Mouse (Mus musculus): ENCODE results near the gene Nlrc3. TPM values are rescaled to one million over a fixed set of nuclear protein-coding genes. Genes with fewer than 3 reads are reported as not detected.
"Not testable (repeated sequence)": the region's sequence is repeated elsewhere in the genome, so short reads cannot be mapped to it uniquely, and the experiment has no call there.

Nlrc3 gene
- total RNA-seq (2021), result 1 to 10 TPM; 1.4 to 1.8 TPM
- long read RNA-seq, experiment 1, partial matches to known transcripts, result 1 of 2 reads
- long read RNA-seq, experiment 1, other reads (novel, unspliced or antisense), result 1 of 2 reads
- long read RNA-seq, experiment 2, result 0 reads

DNA sequence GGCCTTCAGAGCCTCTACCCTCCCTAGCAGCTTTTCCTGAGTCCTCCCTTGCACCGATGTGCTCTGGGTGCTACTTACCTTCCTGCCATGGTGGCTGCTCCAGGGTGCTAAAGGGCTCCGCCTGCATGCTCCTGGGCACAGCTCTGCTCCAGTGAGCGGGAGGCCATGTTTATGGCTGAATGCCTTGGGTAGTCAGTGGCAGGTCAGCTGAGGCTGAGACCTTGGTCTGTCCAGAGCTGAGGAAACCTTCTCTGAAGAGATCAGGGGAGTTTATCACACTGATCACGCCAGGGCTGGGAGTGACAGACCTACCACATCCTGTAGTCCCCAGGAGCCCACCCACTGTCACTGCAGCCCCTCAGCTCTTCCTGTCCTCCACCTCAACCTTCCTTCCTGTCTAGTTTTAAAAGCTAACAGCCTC lies at the start of gene Nlrc3:
Gene Nlrc3 (minus strand): TSS at position 382 of the 421 bp plus-strand sequence.
- DNase-seq, result peak in 1 of 2 experiments; percentile 12

DNA sequence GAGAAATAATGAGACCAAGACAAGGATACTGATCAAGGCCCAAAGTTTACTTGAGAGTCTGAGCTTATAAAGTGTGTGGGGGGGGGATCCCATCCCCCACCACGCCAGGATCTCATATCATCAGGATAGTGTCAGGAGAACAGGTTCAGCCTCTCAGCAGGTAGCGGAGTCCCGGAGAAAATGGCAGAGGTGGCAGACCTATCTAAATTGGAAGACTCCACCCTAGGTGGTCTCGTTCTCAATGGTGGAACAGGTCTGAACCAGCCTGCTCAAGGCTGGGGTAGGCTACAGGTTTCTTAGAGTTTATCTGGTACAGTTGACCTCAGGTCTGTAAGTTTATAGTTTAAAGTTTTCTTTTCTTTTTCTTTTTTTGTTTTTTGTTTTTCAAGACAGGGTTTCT lies 46.3 kb upstream of the Nlrc3 start:
- DNase-seq, result no peak

DNA sequence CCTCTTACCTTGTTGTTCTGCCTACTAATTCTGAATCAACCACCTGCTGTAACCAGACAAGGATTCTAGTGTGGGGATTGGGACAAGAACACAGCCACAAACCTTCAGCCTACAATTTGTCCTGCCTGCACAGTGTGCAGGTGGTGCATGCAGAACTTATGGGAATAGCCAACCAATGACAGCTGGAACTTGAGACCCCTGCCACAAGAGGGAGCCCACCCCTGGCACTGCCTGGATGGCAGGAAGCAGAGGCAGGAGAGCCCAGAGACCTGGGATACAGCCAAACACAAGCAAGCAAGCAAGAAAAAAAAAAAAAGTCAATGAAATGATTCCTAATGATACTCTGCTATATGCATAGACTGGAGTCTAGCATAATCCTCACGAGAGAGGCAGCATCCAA lies 44.8 kb upstream of the Nlrc3 start:
- DNase-seq, result no peak

DNA sequence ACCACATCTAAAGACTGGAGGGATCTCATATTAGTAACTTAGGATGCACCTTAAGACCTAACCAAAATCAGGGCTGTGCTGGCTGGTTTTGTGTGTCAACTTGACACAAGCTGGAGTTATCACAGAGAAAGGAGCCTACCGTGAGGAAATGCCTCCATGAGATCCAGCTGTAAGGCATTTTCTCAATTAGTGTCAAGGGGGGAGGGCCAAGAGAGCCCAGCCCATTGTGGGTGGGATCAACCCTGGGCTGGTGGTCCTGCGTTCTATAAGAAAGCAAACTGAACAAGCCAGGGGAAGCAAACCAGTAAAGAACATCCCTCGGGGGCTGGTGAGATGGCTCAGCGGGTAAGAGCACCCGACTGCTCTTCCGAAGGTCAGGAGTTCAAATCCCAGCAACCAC lies 41.0 kb upstream of the Nlrc3 start:
- not testable (repeated sequence) for DNase-seq

DNA sequence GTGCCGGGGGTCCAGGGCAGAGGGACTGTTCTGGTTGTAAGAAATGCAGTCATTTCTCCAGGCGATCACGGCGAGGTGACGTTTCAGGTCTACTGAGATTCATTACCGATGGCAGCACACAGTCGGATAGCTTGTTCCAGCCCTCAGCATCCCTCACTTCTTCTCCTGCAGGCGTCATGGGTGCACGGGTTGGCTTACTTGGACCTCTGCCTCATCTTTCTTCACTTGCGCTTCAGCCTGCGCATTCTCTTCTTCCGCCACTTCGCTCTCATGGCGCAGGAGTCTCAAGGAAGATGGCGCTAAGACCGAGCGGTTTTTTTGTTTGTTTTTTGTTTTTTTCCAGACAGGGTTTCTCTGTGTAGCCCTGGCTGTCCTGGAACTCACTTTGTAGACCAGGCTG lies 40.4 kb upstream of the Nlrc3 start:
- not testable (repeated sequence) for DNase-seq

DNA sequence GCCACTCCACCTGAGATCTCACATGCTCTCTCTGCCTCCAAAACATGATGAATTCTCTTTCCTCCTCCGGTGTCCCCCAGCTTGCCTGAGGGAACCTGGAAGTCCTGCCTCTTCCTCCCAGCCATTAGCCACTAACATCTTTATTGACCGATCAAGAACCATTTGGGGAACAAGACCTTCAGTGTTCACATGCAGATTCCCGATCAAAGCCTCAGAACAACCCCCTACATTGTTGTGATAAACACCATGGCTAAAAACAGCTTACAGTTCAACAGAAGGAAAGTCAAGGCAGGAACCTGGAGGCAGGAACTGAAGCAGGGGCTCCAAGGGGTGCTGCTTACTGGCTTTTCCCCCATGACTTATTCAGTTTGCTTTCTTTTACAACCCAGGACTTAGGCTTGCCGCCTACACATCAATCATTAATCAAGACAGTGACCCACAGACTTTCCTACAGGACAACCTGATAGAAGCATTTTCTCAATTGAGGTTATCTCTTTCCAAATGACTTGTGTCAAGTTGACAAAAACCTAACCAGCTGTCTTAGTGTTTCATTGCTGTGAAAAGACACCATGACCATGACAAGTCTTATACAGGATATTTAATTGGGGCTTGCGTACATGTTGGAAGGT lies 37.7 kb upstream of the Nlrc3 start:
- DNase-seq, result no peak

DNA sequence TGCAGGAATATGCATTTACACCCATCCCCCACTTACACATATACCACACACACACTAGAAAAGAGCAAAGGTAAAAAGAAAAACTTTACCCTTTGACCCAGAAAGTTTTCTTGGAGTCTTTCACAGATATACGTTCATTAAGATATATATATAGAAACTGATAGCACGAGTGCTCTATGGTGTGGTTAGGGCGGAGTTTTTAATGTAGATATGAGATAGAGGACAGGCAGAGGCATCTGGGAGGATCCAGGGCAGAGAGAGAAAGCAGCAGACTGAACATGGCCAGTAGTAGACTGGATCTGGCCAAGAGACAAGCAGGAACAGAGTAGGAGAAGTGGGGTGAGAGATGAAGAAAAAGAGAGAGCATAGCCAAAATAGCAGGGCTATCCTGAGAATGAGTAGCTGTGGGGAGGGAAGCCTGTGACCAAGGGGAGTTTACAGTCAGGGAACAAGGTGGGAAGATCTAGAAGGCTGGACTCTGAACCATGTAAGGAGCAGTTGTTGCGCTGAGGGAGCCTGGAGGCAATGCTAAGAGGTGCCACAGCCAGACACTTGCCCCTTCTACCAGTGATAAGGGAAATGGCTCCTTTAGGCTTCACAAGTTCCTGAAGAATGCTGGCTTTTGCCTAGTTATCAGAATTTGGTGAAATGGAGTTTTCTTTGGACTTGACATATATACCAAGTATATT lies 36.6 kb upstream of the Nlrc3 start:
- DNase-seq, result no peak

DNA sequence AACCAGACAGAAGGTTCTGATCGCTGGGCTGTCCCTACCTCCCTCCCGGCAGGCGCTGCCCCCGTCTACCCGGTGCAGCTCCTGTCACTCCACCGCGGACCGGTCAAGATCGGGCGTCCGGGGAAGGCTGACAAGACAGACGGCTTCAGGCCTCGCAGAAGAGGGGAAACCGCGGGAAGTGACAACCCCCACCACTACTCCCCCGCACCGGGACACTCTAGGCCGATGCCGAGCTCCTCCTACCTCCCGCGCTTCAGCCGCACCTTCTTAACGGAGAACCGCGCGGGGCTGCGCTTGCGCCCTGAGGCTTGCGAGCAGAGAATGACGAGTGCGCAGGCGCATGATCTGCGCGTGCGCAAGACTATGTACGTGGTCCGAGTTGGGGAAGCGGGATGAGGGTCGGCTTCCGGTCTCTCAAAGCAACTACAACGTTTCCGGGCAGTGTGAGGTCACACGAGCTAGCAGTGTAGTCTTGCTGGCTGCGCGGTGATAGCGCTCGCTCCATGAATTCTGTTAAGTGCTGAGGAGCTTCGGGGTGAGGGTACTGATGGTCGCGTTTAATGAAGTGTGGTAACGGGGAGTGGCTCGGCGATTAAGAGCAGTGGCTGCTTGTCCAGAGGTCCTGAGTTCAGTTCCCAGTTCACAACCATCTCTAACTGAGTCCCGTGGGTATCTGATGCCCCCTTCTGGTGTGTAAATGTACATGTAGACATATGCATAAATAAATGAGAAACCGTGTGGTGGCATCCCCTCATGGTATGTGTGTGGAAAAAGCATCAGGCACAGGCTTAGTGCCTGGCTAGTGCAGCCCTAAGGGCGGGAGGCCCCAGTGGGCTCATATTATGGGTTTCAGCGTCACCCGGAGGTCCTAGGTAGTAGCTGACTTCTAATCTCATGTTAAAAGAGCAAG lies 27.3 kb upstream of the Nlrc3 start, which contains the start of gene Slx4:
Gene Slx4 (minus strand): TSS at position 282 of the 910 bp plus-strand sequence.
- peak; percentile 95 to 96 for DNase-seq

DNA sequence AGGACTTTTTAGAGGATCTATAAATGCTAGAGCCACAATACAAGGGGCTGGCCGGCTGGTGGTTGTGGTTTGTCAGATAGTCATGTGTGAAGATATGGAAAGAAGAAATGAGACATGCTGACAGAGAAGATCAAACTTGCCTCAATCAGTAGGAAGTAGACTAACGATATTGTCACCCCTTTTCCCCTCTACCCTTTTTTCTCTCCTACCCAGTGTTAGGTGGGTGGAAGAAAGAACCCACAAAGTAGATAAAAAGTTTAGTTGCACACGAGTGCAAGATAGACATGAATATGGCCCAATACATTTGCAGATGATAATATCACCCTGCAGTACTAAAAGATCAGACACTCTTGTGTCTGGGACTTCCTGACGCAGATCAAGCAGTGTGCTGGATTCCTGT lies 12.0 kb upstream of the Nlrc3 start:
- no peak for DNase-seq

DNA sequence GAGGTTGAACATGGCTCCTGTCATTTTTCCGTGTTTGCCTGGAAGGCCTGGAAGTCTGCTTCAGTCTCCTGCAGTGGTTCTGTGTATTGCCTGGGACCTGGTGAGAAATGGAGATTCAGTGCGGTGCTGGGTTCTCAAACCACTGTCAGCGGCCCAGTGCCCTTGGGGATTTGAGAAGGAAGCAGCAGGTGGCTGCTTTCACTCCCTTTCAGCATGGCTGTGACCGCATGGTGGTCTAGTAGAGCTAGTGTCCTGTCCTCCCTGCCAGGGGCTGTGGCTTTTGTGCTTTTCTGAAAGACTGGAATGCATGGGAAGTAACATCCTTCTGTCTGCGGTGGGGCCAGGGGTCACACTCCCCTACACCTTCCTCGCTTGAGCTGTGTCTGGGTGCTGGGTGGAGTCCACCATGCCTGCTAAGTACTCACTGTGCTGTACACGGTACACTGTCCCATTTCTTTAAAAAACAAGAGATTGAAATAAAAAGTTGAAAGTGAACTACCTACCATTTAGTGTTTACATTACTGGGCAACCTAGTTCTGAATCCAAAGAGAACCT lies 6.8 kb upstream of the Nlrc3 start:
- no peak for DNase-seq

DNA sequence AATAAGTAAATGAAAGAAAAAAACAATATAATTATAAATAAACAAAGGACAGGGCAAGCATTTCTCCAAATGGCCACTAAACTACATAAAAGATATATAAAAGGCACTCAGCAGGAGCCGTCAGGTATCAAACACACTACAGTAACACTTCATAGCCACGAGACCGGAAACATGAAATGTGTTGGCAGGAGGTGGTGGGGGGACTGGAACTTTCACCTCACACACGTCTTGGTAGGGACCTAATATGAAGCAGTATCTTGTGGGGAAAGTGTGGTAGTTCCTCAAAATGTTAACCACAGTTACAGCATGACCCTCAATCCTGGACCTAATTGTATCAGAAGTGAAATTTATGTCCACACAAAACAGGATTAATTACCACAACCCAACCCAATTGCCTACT lies 5.7 kb upstream of the Nlrc3 start:
- no peak for DNase-seq

DNA sequence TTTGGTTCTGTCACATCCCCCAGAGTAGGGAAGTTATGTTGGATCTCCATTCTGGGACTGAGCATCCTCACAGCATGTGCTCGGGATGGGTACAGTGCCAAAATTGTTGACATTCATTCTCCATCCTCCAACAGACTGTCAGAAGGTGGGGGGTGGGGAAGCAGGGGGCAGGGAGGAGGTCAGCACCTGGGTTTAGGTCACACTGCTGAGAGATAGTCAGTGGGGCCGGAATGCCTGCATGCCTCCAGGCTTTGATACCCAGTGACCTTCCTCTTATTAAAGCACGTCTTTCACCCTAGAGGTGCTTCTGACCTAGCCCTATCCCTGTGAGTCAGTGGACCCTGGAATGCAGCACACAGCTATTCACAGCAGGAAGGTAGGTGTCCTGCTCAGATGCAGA lies 280 bp upstream of the Nlrc3 start:
- DNase-seq, result no peak

DNA sequence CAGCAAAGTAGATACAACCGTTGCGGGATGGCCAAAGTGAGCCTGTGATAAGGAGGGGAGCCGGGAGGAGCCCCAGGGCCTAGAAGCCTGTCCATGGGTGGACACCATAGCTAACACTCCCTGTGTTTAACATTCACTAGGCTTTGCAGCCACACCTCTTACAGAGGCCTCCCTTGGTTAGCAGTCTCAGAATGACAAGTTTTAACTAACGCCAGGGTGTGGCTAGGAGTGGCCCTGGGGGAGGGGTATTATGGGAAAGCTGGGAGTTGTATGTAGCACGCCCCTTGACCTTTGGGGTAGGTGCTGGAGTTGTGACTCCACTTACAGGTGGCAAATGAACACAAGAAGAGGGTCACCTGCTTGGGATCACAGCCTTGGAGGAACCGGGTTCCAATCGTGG lies 774 bp downstream of the Nlrc3 start:
- no peak for DNase-seq

DNA sequence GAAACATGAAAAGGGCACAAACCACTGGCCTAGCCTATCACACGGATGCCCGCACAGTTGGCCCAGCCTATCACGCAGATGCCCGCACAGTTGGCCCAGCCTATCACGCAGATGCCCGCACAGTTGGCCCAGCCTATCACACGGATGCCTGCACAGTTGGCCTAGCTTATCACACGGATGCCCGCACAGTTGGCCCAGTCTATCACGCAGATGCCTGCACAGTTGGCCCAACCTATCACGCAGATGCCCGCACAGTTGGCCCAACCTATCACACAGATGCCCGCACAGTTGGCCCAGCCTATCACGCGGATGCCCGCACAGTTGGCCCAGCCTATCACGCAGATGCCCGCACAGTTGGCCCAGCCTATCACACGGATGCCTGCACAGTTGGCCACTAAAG lies 2.0 kb downstream of the Nlrc3 start:
- DNase-seq, result not testable (repeated sequence)

DNA sequence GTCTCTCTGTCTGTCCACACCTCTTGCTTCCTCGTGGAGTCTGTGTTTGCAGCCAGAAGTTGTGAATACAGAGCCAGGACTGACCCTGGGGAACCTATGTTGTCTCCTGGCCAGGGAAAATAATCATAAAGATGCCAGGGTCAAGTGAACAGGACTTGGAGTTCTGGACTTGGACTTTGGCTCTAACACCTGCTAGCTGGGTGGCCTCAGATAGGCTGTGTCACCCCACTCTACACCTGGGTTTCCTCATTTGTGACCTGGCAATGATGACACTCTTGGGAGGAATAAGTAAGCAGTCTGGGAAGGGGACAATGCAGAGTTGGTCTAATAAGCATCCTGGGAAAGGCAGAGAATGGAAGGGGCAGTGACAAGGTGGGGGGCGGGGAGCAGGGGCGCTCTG lies 10.9 kb downstream of the Nlrc3 start:
- DNase-seq, result no peak

DNA sequence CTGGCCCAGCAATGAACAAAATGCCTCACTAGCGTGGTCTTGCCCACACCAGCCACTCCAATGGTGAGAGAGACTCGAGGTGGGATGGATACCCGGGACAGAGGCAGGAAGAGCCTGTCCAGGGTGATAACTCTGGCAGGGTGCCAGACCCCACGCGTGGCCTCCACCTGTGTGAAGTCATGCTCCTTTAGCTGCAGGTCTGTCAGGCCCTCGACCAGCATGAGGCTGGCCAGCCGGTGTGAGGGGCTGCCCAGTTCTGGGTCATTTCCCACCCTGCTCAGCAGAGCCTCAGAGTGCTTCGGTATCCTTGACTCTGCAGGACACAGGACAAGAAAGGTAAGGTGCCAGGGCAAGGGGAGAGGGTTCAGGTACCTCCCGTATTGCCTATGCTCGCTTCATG lies 11.4 kb downstream of the Nlrc3 start:
- no peak for DNase-seq

DNA sequence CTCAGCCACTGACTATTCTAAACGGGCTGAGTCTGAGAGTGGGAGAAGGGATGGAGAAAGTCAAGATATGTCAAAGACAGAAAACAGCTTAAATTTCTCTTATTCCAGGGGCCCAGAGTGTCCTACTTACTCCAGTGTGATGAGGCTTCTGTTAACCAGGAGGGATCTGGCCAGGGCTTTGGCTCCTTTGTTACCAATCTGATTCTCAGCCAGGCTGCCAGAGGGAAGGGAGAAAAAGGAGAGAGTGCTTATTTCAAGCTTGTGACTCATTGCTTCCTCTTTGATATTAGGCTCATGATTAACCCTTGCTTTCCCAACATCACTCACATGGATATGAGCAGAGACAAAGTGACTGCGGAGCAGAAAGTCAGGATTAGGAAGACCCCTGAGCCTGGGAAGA lies 17.2 kb downstream of the Nlrc3 start:
- peak; percentile 36 to 39 for DNase-seq

DNA sequence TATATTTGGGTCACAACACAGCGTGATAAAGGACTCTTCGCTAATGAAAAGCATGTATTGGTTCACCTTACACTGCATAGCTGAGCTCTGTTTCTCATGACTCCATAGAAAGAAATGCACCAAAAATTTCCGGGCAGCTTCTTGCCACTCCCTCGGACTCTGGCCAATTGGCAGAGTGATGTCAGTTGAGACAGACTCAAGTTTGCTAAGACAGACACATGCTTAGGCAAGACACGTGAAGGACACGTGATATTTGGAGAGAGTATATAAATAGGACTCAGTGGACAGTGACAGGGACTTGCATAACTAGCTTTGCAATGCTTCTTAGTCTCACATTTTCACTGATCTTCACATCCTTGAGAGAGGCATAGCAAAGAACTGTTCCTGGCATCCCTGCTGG lies 20.1 kb downstream of the Nlrc3 start:
- DNase-seq, result peak; percentile 55 to 71

DNA sequence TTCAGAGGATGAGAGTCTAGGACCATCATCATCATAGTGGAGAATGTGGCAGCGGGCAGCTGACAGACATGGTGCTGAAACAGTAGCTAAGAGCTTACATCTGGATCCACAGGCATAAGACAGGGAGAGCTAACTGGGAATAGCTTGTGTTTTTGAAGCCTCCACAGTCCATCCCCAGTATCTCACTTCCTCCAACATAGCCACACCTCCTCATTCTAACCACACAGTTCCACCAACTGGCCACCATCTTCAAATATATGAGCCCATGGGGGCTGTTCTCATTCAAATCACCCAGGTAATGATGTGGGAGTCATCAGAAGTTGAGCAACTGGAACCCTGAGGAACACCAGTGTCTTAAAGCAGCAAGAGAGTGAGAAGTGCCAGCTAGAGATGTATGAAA lies 25.3 kb downstream of the Nlrc3 start:
- no peak for DNase-seq

DNA sequence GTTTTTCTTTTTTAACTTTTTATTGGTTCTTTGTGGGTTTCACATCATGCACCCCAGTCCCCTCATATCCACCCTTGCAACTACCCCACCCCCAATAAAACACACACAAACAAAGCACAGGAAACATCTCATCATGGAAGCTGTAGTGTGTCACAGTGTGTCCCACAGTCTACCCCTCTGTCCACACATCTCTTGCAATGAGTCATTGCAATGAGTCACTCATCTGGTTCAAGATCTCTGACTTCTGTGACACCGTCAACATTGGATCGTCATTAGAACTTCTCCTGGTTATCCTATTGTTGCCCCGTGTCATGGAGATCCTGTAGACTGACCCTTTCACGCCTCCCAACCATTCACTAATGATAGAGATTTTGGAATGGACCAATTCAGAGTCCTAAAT lies 41.7 kb downstream of the Nlrc3 start:
- no peak for DNase-seq

DNA sequence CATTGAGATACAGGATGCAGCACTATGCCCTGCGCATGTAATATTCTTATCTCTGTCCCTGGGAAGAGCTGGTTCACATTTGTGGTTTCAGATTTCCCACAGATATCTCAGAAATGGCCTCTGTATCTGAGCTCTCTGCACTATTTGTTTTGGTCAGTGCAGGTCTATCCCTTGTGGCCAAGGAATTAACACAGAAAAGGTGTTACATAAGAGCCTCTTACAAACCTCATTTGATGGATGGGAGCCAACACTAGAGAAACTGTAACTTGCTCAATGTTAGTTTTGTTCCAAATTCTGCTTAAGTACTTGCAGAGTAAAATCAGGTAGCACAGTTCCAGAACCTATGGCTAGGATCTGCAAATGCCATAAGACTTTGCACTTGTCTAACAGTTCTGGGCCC lies 42.3 kb downstream of the Nlrc3 start:
- no peak for DNase-seq

DNA sequence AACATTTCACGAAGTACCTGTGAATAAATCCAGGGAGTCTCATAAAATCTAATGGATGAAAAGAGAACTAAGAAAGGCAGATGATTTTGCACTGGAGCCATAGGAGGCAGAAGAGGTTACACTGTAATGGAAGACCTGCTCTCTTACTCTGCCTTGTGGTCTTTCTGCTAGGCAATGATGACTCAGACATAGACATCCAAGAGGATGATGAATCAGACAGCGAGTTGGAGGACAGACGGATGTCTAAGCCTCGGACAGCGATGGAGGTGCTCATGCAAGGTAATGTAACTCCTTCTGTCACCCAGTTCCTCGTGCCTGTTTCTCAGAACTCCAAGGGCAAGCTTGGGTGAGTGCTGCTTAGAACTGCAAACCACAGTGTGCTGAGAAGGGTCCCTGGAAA lies 42.9 kb downstream of the Nlrc3 start:
- DNase-seq, result no peak

DNA sequence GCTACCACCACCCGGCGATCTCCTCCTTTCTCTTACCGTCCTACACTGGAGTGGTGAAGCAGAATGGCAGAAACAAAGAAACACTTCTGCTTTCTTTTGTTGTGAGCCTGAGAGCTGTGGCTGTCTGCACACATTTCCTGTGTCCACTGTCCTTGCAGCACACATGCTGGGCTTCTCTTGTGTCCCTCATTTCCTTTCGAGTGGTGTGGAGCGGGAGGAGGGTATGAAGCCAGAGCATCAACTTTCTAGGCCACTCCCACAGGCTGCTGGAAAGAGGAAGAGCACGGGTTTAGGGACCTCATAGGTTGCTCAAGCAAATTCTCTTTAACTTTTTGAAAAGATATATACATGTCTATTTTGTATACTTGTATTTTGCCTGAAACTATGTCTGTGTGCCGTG lies 47.3 kb downstream of the Nlrc3 start:
- DNase-seq, result peak; percentile 12 to 51
